Mouse (Mus musculus) heart, adult 11 months (tissue): ENCODE measurements around the gene Wipi1.
"Not testable (repeated sequence)": the region's sequence is repeated elsewhere in the genome, so short reads cannot be mapped to it uniquely, and the experiment has no call there.

Experiments
- DNase-seq: peaks from one replicate; pipeline ENCODE4 v3.0.0; 2022

Gene Wipi1

GRCm38 (mm10) chr11:109611303-109612149 lies at the start of gene Wipi1:
Gene Wipi1, minus strand, starts transcription at chr11:109611967.
- peak; percentile 100 for DNase-seq

GRCm38 (mm10) chr11:109660526-109660925 lies 48.8 kb upstream of the Wipi1 start:
- DNase-seq, result not testable (repeated sequence)

GRCm38 (mm10) chr11:109656232-109656631 lies 44.5 kb upstream of the Wipi1 start:
- DNase-seq, result no peak

GRCm38 (mm10) chr11:109654581-109654980 lies 42.8 kb upstream of the Wipi1 start:
- peak; percentile 61 for DNase-seq

- no peak for DNase-seq
These were observed 41.4 kb upstream of the Wipi1 start for GRCm38 (mm10) chr11:109653201-109653600.

- no peak for DNase-seq
These were observed 40.7 kb upstream of the Wipi1 start for GRCm38 (mm10) chr11:109652505-109652904.

GRCm38 (mm10) chr11:109651566-109652024 lies 39.8 kb upstream of the Wipi1 start:
- DNase-seq, result peak; percentile 95

GRCm38 (mm10) chr11:109650788-109651565 lies 39.2 kb upstream of the Wipi1 start:
- peak; percentile 100 for DNase-seq

GRCm38 (mm10) chr11:109649975-109650701 lies 38.4 kb upstream of the Wipi1 start:
- DNase-seq, result peak; percentile 99

- DNase-seq, result peak; percentile 93
These were observed 37.4 kb upstream of the Wipi1 start, which contains the start of gene Prkar1a for GRCm38 (mm10) chr11:109649206-109649605. Gene Prkar1a, plus strand, starts transcription at chr11:109649405.

GRCm38 (mm10) chr11:109648510-109648909 lies 36.7 kb upstream of the Wipi1 start:
- peak; percentile 98 for DNase-seq

GRCm38 (mm10) chr11:109641498-109642222 lies 29.9 kb upstream of the Wipi1 start:
- peak; percentile 97 for DNase-seq

- DNase-seq, result no peak
These were observed 24.2 kb upstream of the Wipi1 start for GRCm38 (mm10) chr11:109635871-109636395.

- DNase-seq, result no peak
These were observed 23.2 kb upstream of the Wipi1 start for GRCm38 (mm10) chr11:109634928-109635327.

GRCm38 (mm10) chr11:109629021-109629521 lies 17.3 kb upstream of the Wipi1 start:
- peak; percentile 98 for DNase-seq

- DNase-seq, result no peak
These were observed 16.3 kb upstream of the Wipi1 start for GRCm38 (mm10) chr11:109628099-109628498.

GRCm38 (mm10) chr11:109627648-109628047 lies 15.9 kb upstream of the Wipi1 start:
- DNase-seq, result no peak

- no peak for DNase-seq
These were observed 11.5 kb upstream of the Wipi1 start for GRCm38 (mm10) chr11:109623238-109623637.

- DNase-seq, result peak; percentile 97
These were observed 10.8 kb upstream of the Wipi1 start for GRCm38 (mm10) chr11:109622518-109623037.

- DNase-seq, result no peak
These were observed 9.4 kb upstream of the Wipi1 start for GRCm38 (mm10) chr11:109621183-109621582.

GRCm38 (mm10) chr11:109620356-109620755 lies 8.6 kb upstream of the Wipi1 start:
- DNase-seq, result peak; percentile 86
